Mouse (Mus musculus) embryonic facial prominence, embryonic 14.5 days (tissue): Measurements from ENCODE around the gene Adarb2. TPM values are rescaled to one million over a fixed set of nuclear protein-coding genes. Genes with fewer than 3 reads are reported as not detected.

ENCODE experiments used
- ATAC-seq: fragments of 200-750 bp; cut with Nextera tagmentation; 2 replicates; pipeline ENCODE4 v1.8.0; 2017; ENCODE audit warnings: low read depth, moderate number of reproducible peaks, moderate TSS enrichment
- DNase-seq: peaks from one replicate; pipeline ENCODE4 v3.0.0-alpha.2; 2015; ENCODE audit warnings: low spot score
- H3K27ac ChIP-seq: fragments of 300-500 bp; sonication (generic); replicated peaks from 2 replicates; pipeline ENCODE4 v1.5.1; 2014; ENCODE audit warnings: low read depth, mild to moderate bottlenecking, low read length, moderate library complexity
- H3K27me3 ChIP-seq: fragments of 300-500 bp; sonication (generic); replicated peaks from 2 replicates; pipeline ENCODE4 v1.6.1; 2014; ENCODE audit warnings: low read length; ENCODE audit not compliant: control insufficient read depth, insufficient read depth
- H3K36me3 ChIP-seq: fragments of 300-500 bp; sonication (generic); 2 replicates; pipeline ENCODE4 v1.6.1; 2014; ENCODE audit warnings: low read length, mixed read lengths; ENCODE audit not compliant: control insufficient read depth, insufficient read depth
- H3K4me1 ChIP-seq: fragments of 300-500 bp; sonication (generic); 2 replicates; pipeline ENCODE4 v1.6.1; 2014; ENCODE audit warnings: antibody characterized with exemption, low read length; ENCODE audit not compliant: control insufficient read depth, insufficient read depth
- H3K4me2 ChIP-seq: fragments of 300-500 bp; sonication (generic); 2 replicates; pipeline ENCODE4 v1.6.1; 2014; ENCODE audit warnings: low read depth, mild to moderate bottlenecking, low read length, moderate library complexity, mixed read lengths
- H3K4me3 ChIP-seq: fragments of 300-500 bp; sonication (generic); 2 replicates; pipeline ENCODE4 v1.5.1; 2014; ENCODE audit warnings: low read depth, mild to moderate bottlenecking, low read length
- H3K9ac ChIP-seq: fragments of 300-500 bp; sonication (generic); 2 replicates; pipeline ENCODE4 v1.6.1; 2014; ENCODE audit warnings: low read depth, mild to moderate bottlenecking, low read length, moderate library complexity, mixed read lengths
- H3K9me3 ChIP-seq: fragments of 300-500 bp; sonication (generic); 2 replicates; pipeline ENCODE4 v1.6.1; 2016; ENCODE audit warnings: low read length; ENCODE audit not compliant: control insufficient read depth
- WGBS: fragments of 180-500 bp; shearing (Covaris S2); extraction: QIAGEN DNeasy Blood & Tissue Kit; methylation state at CpG from one replicate; pipeline ENCODE4 v1.1.7; 2014; 5-methylcytosine and 5-hydroxymethylcytosine counted together
- polyA plus RNA-seq: library from polyadenylated mRNA; unstranded; fragments of >200 nt; fragmentation: Nextera tagmentation; extraction: Ambion mirVana; gene quantifications from 2 replicates; pipeline ENCODE4 v1.2.1, GENCODE M21; 2014

Gene Adarb2
- polyA plus RNA-seq, 1 experiment from 2014 or later, result 1.7 TPM

DNA sequence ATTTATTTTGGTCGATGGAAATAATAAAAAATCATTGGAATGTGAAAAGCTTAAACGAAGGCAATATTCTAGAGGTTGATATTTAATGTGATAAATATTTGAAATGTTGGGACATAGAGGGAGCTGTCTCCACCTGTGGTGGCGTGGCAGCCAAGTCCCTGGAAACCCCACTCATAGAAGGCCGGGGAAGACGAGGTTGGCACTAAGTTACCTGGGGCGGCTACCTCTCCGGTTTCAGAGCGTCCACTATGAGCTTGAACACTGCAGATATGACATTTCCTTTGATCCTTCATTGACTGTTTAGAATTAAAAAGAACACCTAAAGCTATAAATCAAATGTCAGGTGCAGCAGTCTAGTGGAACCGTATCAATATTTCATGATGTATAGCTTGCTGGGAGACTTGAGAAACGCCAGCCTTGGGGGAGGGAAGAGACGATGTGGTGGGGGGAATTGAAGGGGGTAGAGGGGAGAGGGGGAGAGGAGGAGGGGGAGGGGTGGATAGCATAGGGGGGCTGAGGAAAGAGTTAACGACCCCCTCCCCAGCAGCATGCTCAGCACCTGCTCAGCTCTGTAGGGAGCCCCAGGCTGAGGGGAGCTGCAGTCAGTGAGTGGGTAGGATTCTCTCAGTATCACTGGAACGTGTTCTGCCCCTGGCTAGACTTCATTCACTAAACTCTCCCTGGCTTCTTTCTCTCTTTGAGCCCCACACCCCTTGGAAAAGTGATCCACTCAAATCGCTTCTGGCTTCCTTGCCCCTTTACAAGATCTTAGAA, 410.1 kb downstream of the Adarb2 start:
- 54% methylated on average over 14 of the region's 14 CpGs for WGBS
- DNase-seq (no peak), ATAC-seq (no peak)
- Histone ChIP-seq H3K4me3 (no peak overlapping the region), H3K27me3 (no peaks in the 10 kb centered on the region), H3K9me3 (no peaks in the 10 kb centered on the region), H3K4me1 (no peaks in the 10 kb centered on the region), H3K27ac (no peak overlapping the region), H3K4me2 (no peak overlapping the region), H3K36me3 (no peaks in the 10 kb centered on the region), H3K9ac (no peak overlapping the region)

GRCm38 (mm10) chr13:8616685-8617084, 414.0 kb downstream of the Adarb2 start:
- no peak for DNase-seq
- no peaks in the 10 kb centered on the region for H3K27me3 ChIP-seq
- H3K4me2 ChIP-seq, result no peak overlapping the region
- no peak overlapping the region for H3K27ac ChIP-seq
- H3K9me3 ChIP-seq, result no peaks in the 10 kb centered on the region
- 77% methylated on average over 1 of the region's 1 CpGs for WGBS
- H3K4me1 ChIP-seq, result no peaks in the 10 kb centered on the region
- no peak overlapping the region for H3K4me3 ChIP-seq
- H3K9ac ChIP-seq, result no peak overlapping the region
- no peaks in the 10 kb centered on the region for H3K36me3 ChIP-seq
- no peak for ATAC-seq

DNA sequence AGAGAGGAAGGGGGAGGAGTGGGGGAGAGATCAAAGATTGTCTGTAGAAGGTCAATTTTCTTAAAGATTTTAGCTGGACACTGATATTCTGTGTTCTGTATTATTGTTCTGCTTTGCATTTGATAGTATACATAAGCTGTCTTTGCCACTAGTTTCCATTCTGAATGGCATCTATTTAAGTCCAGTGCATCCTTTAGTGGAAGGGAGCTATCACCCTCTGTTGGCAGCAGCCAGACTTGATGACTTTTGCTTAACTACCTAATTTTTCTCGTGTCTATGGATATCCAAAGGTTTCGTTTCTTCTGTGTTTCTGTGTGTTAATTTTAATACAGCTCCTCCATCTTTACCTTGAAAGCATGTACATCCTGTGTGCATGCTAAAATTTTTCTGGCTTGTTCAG, 419.6 kb downstream of the Adarb2 start:
- Histone ChIP-seq H3K9ac (no peak overlapping the region), H3K4me1 (no peaks in the 10 kb centered on the region), H3K27me3 (no peaks in the 10 kb centered on the region), H3K4me3 (no peak overlapping the region), H3K4me2 (no peak overlapping the region), H3K27ac (no peak overlapping the region), H3K36me3 (no peaks in the 10 kb centered on the region), H3K9me3 (no peaks in the 10 kb centered on the region)
- 78% methylated on average over 2 of the region's 2 CpGs for WGBS
- DNase-seq (no peak), ATAC-seq (no peak)

DNA sequence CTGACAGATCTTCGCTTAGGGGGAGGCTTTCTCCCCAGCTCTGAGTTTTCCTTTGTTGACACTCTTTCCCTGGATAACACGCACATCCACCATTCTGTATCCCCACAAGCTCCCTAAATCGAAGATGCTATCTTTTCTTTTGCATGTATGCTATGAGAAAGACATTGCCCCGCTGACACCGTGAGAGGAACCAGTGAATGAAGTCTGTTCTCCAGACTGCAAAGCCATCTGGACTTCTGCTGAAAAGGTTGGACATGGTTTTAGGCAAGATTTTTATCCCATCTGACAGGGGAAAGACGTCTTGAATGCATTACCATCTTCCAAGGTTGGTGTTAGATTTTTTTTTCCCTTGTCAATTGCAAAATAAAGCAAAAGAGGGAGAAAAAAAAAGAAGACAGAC, 426.9 kb downstream of the Adarb2 start:
- H3K4me2 ChIP-seq, result no peak overlapping the region
- H3K27ac ChIP-seq, result no peak overlapping the region
- no peak overlapping the region for H3K4me3 ChIP-seq
- DNase-seq (no peak), ATAC-seq (no peak)
- no peak overlapping the region for H3K9ac ChIP-seq
- no peaks in the 10 kb centered on the region for H3K4me1 ChIP-seq
- H3K27me3 ChIP-seq, result no peaks in the 10 kb centered on the region
- 73% methylated on average over 6 of the region's 6 CpGs for WGBS
- H3K36me3 ChIP-seq, result no peaks in the 10 kb centered on the region
- H3K9me3 ChIP-seq, result no peaks in the 10 kb centered on the region

- ATAC-seq (no peak), DNase-seq (no peak)
- Histone ChIP-seq H3K9ac (no peak overlapping the region), H3K27me3 (no peaks in the 10 kb centered on the region), H3K27ac (no peak overlapping the region), H3K4me3 (no peak overlapping the region), H3K36me3 (no peaks in the 10 kb centered on the region), H3K9me3 (no peaks in the 10 kb centered on the region), H3K4me2 (no peak overlapping the region), H3K4me1 (no peaks in the 10 kb centered on the region)
- 88% methylated on average over 1 of the region's 1 CpGs for WGBS
Measured at GRCm38 (mm10) chr13:8631618-8632017, 429.0 kb downstream of the Adarb2 start.

DNA sequence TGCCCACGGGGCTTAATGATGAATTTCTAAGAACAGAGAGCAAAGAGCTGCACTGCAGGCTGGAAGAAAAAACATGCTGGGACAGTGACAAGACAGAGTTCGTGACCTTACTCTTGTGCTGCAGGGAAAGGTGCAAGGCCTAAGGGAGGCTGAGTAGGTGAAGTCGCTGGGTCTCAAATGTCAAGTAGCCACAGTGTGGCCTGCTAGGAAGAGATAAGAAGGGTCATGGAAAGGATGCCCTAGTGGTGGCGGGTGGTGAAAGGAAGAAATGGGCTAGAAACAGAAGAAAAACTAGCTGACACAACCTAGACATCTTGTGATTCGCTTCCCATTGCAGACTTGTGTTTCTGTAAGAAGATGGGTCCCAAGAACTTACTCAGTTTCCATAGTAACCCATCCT, 429.4 kb downstream of the Adarb2 start:
- DNase-seq (no peak), ATAC-seq (no peak)
- Histone ChIP-seq H3K27me3 (no peaks in the 10 kb centered on the region), H3K4me2 (no peak overlapping the region), H3K4me1 (no peaks in the 10 kb centered on the region), H3K9ac (no peak overlapping the region), H3K36me3 (no peaks in the 10 kb centered on the region), H3K4me3 (no peak overlapping the region), H3K27ac (no peak overlapping the region), H3K9me3 (no peaks in the 10 kb centered on the region)
- WGBS, result 74% methylated on average over 5 of the region's 5 CpGs

- no peak for ATAC-seq
- WGBS, result 59% methylated on average over 5 of the region's 5 CpGs
Measured at GRCm38 (mm10) chr13:8633385-8634337, 431.0 kb downstream of the Adarb2 start.

GRCm38 (mm10) chr13:8642084-8642483, 439.4 kb downstream of the Adarb2 start:
- H3K27me3 ChIP-seq, result no peaks in the 10 kb centered on the region
- no peak overlapping the region for H3K4me2 ChIP-seq
- ATAC-seq (no peak), DNase-seq (no peak)
- H3K9me3 ChIP-seq, result no peaks in the 10 kb centered on the region
- no peak overlapping the region for H3K4me3 ChIP-seq
- H3K36me3 ChIP-seq, result no peaks in the 10 kb centered on the region
- 65% methylated on average over 2 of the region's 2 CpGs for WGBS
- H3K27ac ChIP-seq, result no peak overlapping the region
- no peaks in the 10 kb centered on the region for H3K4me1 ChIP-seq
- H3K9ac ChIP-seq, result no peak overlapping the region

More at GRCm38 (mm10) chr13:8633385-8634337, 431.0 kb downstream of the Adarb2 start:
- no peaks in the 10 kb centered on the region for H3K9me3 ChIP-seq
- no peak for DNase-seq
- H3K4me1 ChIP-seq, result no peaks in the 10 kb centered on the region
- H3K36me3 ChIP-seq, result no peaks in the 10 kb centered on the region
- no peak overlapping the region for H3K27ac ChIP-seq
- no peak overlapping the region for H3K9ac ChIP-seq
- no peak overlapping the region for H3K4me2 ChIP-seq
- no peaks in the 10 kb centered on the region for H3K27me3 ChIP-seq
- H3K4me3 ChIP-seq, result no peak overlapping the region
